Mouse (Mus musculus): ENCODE data around the gene Gm9964.

GRCm38 (mm10) chr11:79323985-79324685 lies 27.4 kb upstream of the Gm9964 start:
- TF ChIP-seq CTCF (IDR thresholded peaks at IDR 0.05; ENCODE audit: borderline replicate concordance, insufficient read depth, low read depth, low read length) (no peak), POLR2A (IDR thresholded peaks at IDR 0.05; ENCODE audit: borderline replicate concordance, insufficient read depth, low read length) (no peak)

Measured in cerebellum, adult 2 months (tissue).